Mouse (Mus musculus): ENCODE data around the gene Rnf39. TPM values are rescaled to one million over a fixed set of nuclear protein-coding genes. Genes with fewer than 3 reads are reported as not detected.
A peak's percentile ranks its signal among the peaks of the same experiment; 100 is the strongest.

The Rnf39 gene
- polyA plus RNA-seq (2015; fragmentation: Nextera tagmentation; extraction: Ambion mirVana) = 1.6 and 2.6 TPM in 2 replicates

- Histone ChIP-seq H3K4me3 (ENCODE audit: low read length) (peak within 1 kb of the TSS; percentile 48), H3K36me3 (ENCODE audit: control insufficient read depth, insufficient read depth, low read length) (no peaks in the 10 kb centered on the region), H3K27ac (ENCODE audit: low read depth, low read length) (no peak within 1 kb of the TSS), H3K4me2 (ENCODE audit: low read length) (peak within 1 kb of the TSS; percentile 82), H3K4me1 (ENCODE audit: control insufficient read depth, insufficient read depth, low read depth, low read length) (peaks cover 22% of the 10 kb centered on the region), H3K27me3 (replicated peaks; ENCODE audit: control insufficient read depth, insufficient read depth, low read length) (peaks cover 30% of the 10 kb centered on the region), H3K9me3 (ENCODE audit: control insufficient read depth, low read length) (no peaks in the 10 kb centered on the region), H3K9ac (ENCODE audit: low read depth, low read length) (peak within 1 kb of the TSS; percentile 68)
- WGBS = 4% methylated on average over 50 of the region's 59 CpGs
- ATAC-seq = 0 out of 2 replicates have a peak, but pooled peaks have one; percentile 1
Measured at GRCm38 (mm10) chr17:36942791-36943471, at the start of gene Rnf39. Gene Rnf39 (plus strand): TSS chr17:36942918.

GRCm38 (mm10) chr17:36893387-36893786 lies 49.3 kb upstream of the Rnf39 start:
- no peak overlapping the region for H3K4me2 ChIP-seq (ENCODE audit: low read length)
- H3K27ac ChIP-seq (ENCODE audit: low read depth, low read length) = no peak overlapping the region
- no peak for ATAC-seq
- H3K27me3 ChIP-seq (replicated peaks; ENCODE audit: control insufficient read depth, insufficient read depth, low read length) = no peaks in the 10 kb centered on the region
- no peaks in the 10 kb centered on the region for H3K4me1 ChIP-seq (ENCODE audit: control insufficient read depth, insufficient read depth, low read depth, low read length)
- H3K9me3 ChIP-seq (ENCODE audit: control insufficient read depth, low read length) = no peaks in the 10 kb centered on the region
- H3K36me3 ChIP-seq (ENCODE audit: control insufficient read depth, insufficient read depth, low read length) = no peaks in the 10 kb centered on the region
- no peak overlapping the region for H3K9ac ChIP-seq (ENCODE audit: low read depth, low read length)
- WGBS = 84% methylated on average over 5 of the region's 5 CpGs
- H3K4me3 ChIP-seq (ENCODE audit: low read length) = no peak overlapping the region

GRCm38 (mm10) chr17:36896583-36896982 lies 46.1 kb upstream of the Rnf39 start:
- no peak for ATAC-seq
- Histone ChIP-seq H3K27ac (ENCODE audit: low read depth, low read length) (no peak overlapping the region), H3K9me3 (ENCODE audit: control insufficient read depth, low read length) (no peaks in the 10 kb centered on the region), H3K4me3 (ENCODE audit: low read length) (no peak overlapping the region), H3K27me3 (replicated peaks; ENCODE audit: control insufficient read depth, insufficient read depth, low read length) (no peaks in the 10 kb centered on the region), H3K4me1 (ENCODE audit: control insufficient read depth, insufficient read depth, low read depth, low read length) (no peaks in the 10 kb centered on the region), H3K4me2 (ENCODE audit: low read length) (no peak overlapping the region), H3K9ac (ENCODE audit: low read depth, low read length) (no peak overlapping the region), H3K36me3 (ENCODE audit: control insufficient read depth, insufficient read depth, low read length) (no peaks in the 10 kb centered on the region)
- WGBS = 81% methylated on average over 1 of the region's 1 CpGs

- H3K36me3 ChIP-seq (ENCODE audit: control insufficient read depth, insufficient read depth, low read length) = no peaks in the 10 kb centered on the region
- H3K27me3 ChIP-seq (replicated peaks; ENCODE audit: control insufficient read depth, insufficient read depth, low read length) = no peaks in the 10 kb centered on the region
- H3K9me3 ChIP-seq (ENCODE audit: control insufficient read depth, low read length) = no peaks in the 10 kb centered on the region
- H3K4me3 ChIP-seq (ENCODE audit: low read length) = no peak overlapping the region
- H3K4me1 ChIP-seq (ENCODE audit: control insufficient read depth, insufficient read depth, low read depth, low read length) = no peaks in the 10 kb centered on the region
- ATAC-seq = no peak
- no peak overlapping the region for H3K9ac ChIP-seq (ENCODE audit: low read depth, low read length)
- no peak overlapping the region for H3K27ac ChIP-seq (ENCODE audit: low read depth, low read length)
- H3K4me2 ChIP-seq (ENCODE audit: low read length) = no peak overlapping the region
Measured at GRCm38 (mm10) chr17:36897065-36897464, 45.7 kb upstream of the Rnf39 start.

- H3K27me3 ChIP-seq (replicated peaks; ENCODE audit: control insufficient read depth, insufficient read depth, low read length) = no peaks in the 10 kb centered on the region
- no peak within 1 kb of the TSS for H3K4me3 ChIP-seq (ENCODE audit: low read length)
- no peaks in the 10 kb centered on the region for H3K9me3 ChIP-seq (ENCODE audit: control insufficient read depth, low read length)
- no peaks in the 10 kb centered on the region for H3K4me1 ChIP-seq (ENCODE audit: control insufficient read depth, insufficient read depth, low read depth, low read length)
- H3K9ac ChIP-seq (ENCODE audit: low read depth, low read length) = no peak within 1 kb of the TSS
- ATAC-seq = no peak
- WGBS = 77% methylated on average over 6 of the region's 6 CpGs
- H3K36me3 ChIP-seq (ENCODE audit: control insufficient read depth, insufficient read depth, low read length) = no peaks in the 10 kb centered on the region
- H3K27ac ChIP-seq (ENCODE audit: low read depth, low read length) = no peak within 1 kb of the TSS
- H3K4me2 ChIP-seq (ENCODE audit: low read length) = no peak within 1 kb of the TSS
Measured at GRCm38 (mm10) chr17:36897552-36898205, 45.0 kb upstream of the Rnf39 start, which contains the start of gene Trim31. Gene Trim31 (plus strand): TSS chr17:36898118.

GRCm38 (mm10) chr17:36899376-36899775 lies 43.3 kb upstream of the Rnf39 start:
- no peaks in the 10 kb centered on the region for H3K27me3 ChIP-seq (replicated peaks; ENCODE audit: control insufficient read depth, insufficient read depth, low read length)
- 85% methylated on average over 4 of the region's 4 CpGs for WGBS
- no peak overlapping the region for H3K4me3 ChIP-seq (ENCODE audit: low read length)
- H3K27ac ChIP-seq (ENCODE audit: low read depth, low read length) = no peak overlapping the region
- no peak for ATAC-seq
- no peaks in the 10 kb centered on the region for H3K4me1 ChIP-seq (ENCODE audit: control insufficient read depth, insufficient read depth, low read depth, low read length)
- H3K9ac ChIP-seq (ENCODE audit: low read depth, low read length) = no peak overlapping the region
- H3K9me3 ChIP-seq (ENCODE audit: control insufficient read depth, low read length) = no peaks in the 10 kb centered on the region
- no peaks in the 10 kb centered on the region for H3K36me3 ChIP-seq (ENCODE audit: control insufficient read depth, insufficient read depth, low read length)
- H3K4me2 ChIP-seq (ENCODE audit: low read length) = no peak overlapping the region

GRCm38 (mm10) chr17:36900001-36900400 lies 42.7 kb upstream of the Rnf39 start:
- Histone ChIP-seq H3K27me3 (replicated peaks; ENCODE audit: control insufficient read depth, insufficient read depth, low read length) (no peaks in the 10 kb centered on the region), H3K4me1 (ENCODE audit: control insufficient read depth, insufficient read depth, low read depth, low read length) (no peaks in the 10 kb centered on the region), H3K36me3 (ENCODE audit: control insufficient read depth, insufficient read depth, low read length) (no peaks in the 10 kb centered on the region), H3K4me2 (ENCODE audit: low read length) (no peak overlapping the region), H3K9me3 (ENCODE audit: control insufficient read depth, low read length) (no peaks in the 10 kb centered on the region), H3K9ac (ENCODE audit: low read depth, low read length) (no peak overlapping the region), H3K27ac (ENCODE audit: low read depth, low read length) (no peak overlapping the region), H3K4me3 (ENCODE audit: low read length) (no peak overlapping the region)
- 85% methylated on average over 5 of the region's 5 CpGs for WGBS
- no peak for ATAC-seq

GRCm38 (mm10) chr17:36900691-36901090 lies 42.0 kb upstream of the Rnf39 start:
- H3K9me3 ChIP-seq (ENCODE audit: control insufficient read depth, low read length) = no peaks in the 10 kb centered on the region
- H3K36me3 ChIP-seq (ENCODE audit: control insufficient read depth, insufficient read depth, low read length) = no peaks in the 10 kb centered on the region
- H3K4me2 ChIP-seq (ENCODE audit: low read length) = no peak overlapping the region
- WGBS = 41% methylated on average over 1 of the region's 1 CpGs
- no peak overlapping the region for H3K4me3 ChIP-seq (ENCODE audit: low read length)
- no peak for ATAC-seq
- no peaks in the 10 kb centered on the region for H3K4me1 ChIP-seq (ENCODE audit: control insufficient read depth, insufficient read depth, low read depth, low read length)
- no peak overlapping the region for H3K9ac ChIP-seq (ENCODE audit: low read depth, low read length)
- H3K27me3 ChIP-seq (replicated peaks; ENCODE audit: control insufficient read depth, insufficient read depth, low read length) = no peaks in the 10 kb centered on the region
- no peak overlapping the region for H3K27ac ChIP-seq (ENCODE audit: low read depth, low read length)

GRCm38 (mm10) chr17:36903651-36904050 lies 39.1 kb upstream of the Rnf39 start:
- Histone ChIP-seq H3K27me3 (replicated peaks; ENCODE audit: control insufficient read depth, insufficient read depth, low read length) (no peaks in the 10 kb centered on the region), H3K4me2 (ENCODE audit: low read length) (no peak overlapping the region), H3K9me3 (ENCODE audit: control insufficient read depth, low read length) (no peaks in the 10 kb centered on the region), H3K4me3 (ENCODE audit: low read length) (no peak overlapping the region), H3K9ac (ENCODE audit: low read depth, low read length) (no peak overlapping the region), H3K36me3 (ENCODE audit: control insufficient read depth, insufficient read depth, low read length) (no peaks in the 10 kb centered on the region), H3K4me1 (ENCODE audit: control insufficient read depth, insufficient read depth, low read depth, low read length) (no peaks in the 10 kb centered on the region), H3K27ac (ENCODE audit: low read depth, low read length) (no peak overlapping the region)
- 79% methylated on average over 3 of the region's 3 CpGs for WGBS
- ATAC-seq = no peak

Measured in hindbrain, embryonic 16.5 days (tissue).